Mouse (Mus musculus): ENCODE measurements around the gene Scaper. TPM values are rescaled to one million over a fixed set of nuclear protein-coding genes. Genes with fewer than 3 reads are reported as not detected.

The Scaper gene
- polyA plus RNA-seq, 1 experiment from 2014 or later = 7.4 TPM

- Histone ChIP-seq H3K9me3 (no peaks in the 10 kb centered on the region), H3K27me3 (replicated peaks; ENCODE audit: low read depth, poor library complexity, severe bottlenecking) (peaks cover 25% of the 10 kb centered on the region), H3K4me3 (peak within 1 kb of the TSS; percentile 91), H3K36me3 (replicated peaks) (no peaks in the 10 kb centered on the region), H3K27ac (replicated peaks) (peak within 1 kb of the TSS; percentile 94), H3K4me1 (peaks cover 14% of the 10 kb centered on the region)
- peak; percentile 97 for DNase-seq (ENCODE audit: low spot score)
- under 1% methylated on average over 47 of the region's 47 CpGs for WGBS
Observed at GRCm38 (mm10) chr9:55512027-55512543, 425.8 kb downstream of the Scaper start, which contains the start of gene Etfa. TSS of gene Etfa (minus strand) at chr9:55512243.

GRCm38 (mm10) chr9:55511521-55511993 lies 426.4 kb downstream of the Scaper start:
- DNase-seq (ENCODE audit: low spot score) = peak; percentile 77
- Histone ChIP-seq H3K36me3 (replicated peaks) (no peaks in the 10 kb centered on the region), H3K27me3 (replicated peaks; ENCODE audit: low read depth, poor library complexity, severe bottlenecking) (peaks cover 25% of the 10 kb centered on the region), H3K27ac (replicated peaks) (peak overlapping the region; percentile 94), H3K4me1 (peaks cover 14% of the 10 kb centered on the region), H3K4me3 (peak overlapping the region; percentile 91), H3K9me3 (no peaks in the 10 kb centered on the region)
- under 1% methylated on average over 32 of the region's 32 CpGs for WGBS

GRCm38 (mm10) chr9:55510651-55511235 lies 427.2 kb downstream of the Scaper start:
- Histone ChIP-seq H3K4me1 (peaks cover 14% of the 10 kb centered on the region), H3K4me3 (peak overlapping the region; percentile 91), H3K27ac (replicated peaks) (no peak overlapping the region), H3K27me3 (replicated peaks; ENCODE audit: low read depth, poor library complexity, severe bottlenecking) (peaks cover 25% of the 10 kb centered on the region), H3K9me3 (no peaks in the 10 kb centered on the region), H3K36me3 (replicated peaks) (no peaks in the 10 kb centered on the region)
- no peak for DNase-seq (ENCODE audit: low spot score)
- 85% methylated on average over 10 of the region's 10 CpGs for WGBS

GRCm38 (mm10) chr9:55509731-55510130 lies 428.2 kb downstream of the Scaper start:
- H3K4me3 ChIP-seq = no peak overlapping the region
- H3K4me1 ChIP-seq = peaks cover 14% of the 10 kb centered on the region
- H3K27me3 ChIP-seq (replicated peaks; ENCODE audit: low read depth, poor library complexity, severe bottlenecking) = peaks cover 21% of the 10 kb centered on the region
- no peaks in the 10 kb centered on the region for H3K9me3 ChIP-seq
- no peaks in the 10 kb centered on the region for H3K36me3 ChIP-seq (replicated peaks)
- no peak for DNase-seq (ENCODE audit: low spot score)
- 89% methylated on average over 1 of the region's 1 CpGs for WGBS
- no peak overlapping the region for H3K27ac ChIP-seq (replicated peaks)

GRCm38 (mm10) chr9:55508701-55509100 lies 429.2 kb downstream of the Scaper start:
- Histone ChIP-seq H3K36me3 (replicated peaks) (no peaks in the 10 kb centered on the region), H3K4me1 (peaks cover 14% of the 10 kb centered on the region), H3K9me3 (no peaks in the 10 kb centered on the region), H3K27ac (replicated peaks) (no peak overlapping the region), H3K27me3 (replicated peaks; ENCODE audit: low read depth, poor library complexity, severe bottlenecking) (peaks cover 11% of the 10 kb centered on the region), H3K4me3 (no peak overlapping the region)
- WGBS = 84% methylated on average over 4 of the region's 4 CpGs
- no peak for DNase-seq (ENCODE audit: low spot score)

GRCm38 (mm10) chr9:55507922-55508321 lies 430.0 kb downstream of the Scaper start:
- 87% methylated on average over 3 of the region's 3 CpGs for WGBS
- DNase-seq (ENCODE audit: low spot score) = no peak
- peaks cover 4% of the 10 kb centered on the region for H3K27me3 ChIP-seq (replicated peaks; ENCODE audit: low read depth, poor library complexity, severe bottlenecking)
- no peak overlapping the region for H3K27ac ChIP-seq (replicated peaks)
- no peaks in the 10 kb centered on the region for H3K36me3 ChIP-seq (replicated peaks)
- H3K4me3 ChIP-seq = no peak overlapping the region
- peaks cover 14% of the 10 kb centered on the region for H3K4me1 ChIP-seq
- H3K9me3 ChIP-seq = no peaks in the 10 kb centered on the region

Other genes starting within 250 kb of the Scaper start
- 0.20 TPM in 1 of 2 replicates, not detected in the other for gene 4930563M21Rik, start 72.4 kb upstream of the Scaper start, polyA plus RNA-seq (2016; fragmentation: Nextera tagmentation; extraction: Ambion mirVana)
- 275 and 285 TPM in 2 replicates for gene Rcn2, start 103.7 kb upstream of the Scaper start, polyA plus RNA-seq (2016; fragmentation: Nextera tagmentation; extraction: Ambion mirVana)
- 0.49 and 1.00 TPM in 2 replicates for gene Pstpip1, start 151.8 kb upstream of the Scaper start, polyA plus RNA-seq (2016; fragmentation: Nextera tagmentation; extraction: Ambion mirVana)
- 474 and 482 TPM in 2 replicates for gene Tspan3, start 227.4 kb upstream of the Scaper start, polyA plus RNA-seq (2016; fragmentation: Nextera tagmentation; extraction: Ambion mirVana)